Mouse (Mus musculus): ENCODE measurements around the gene Mrvi1.

DNA sequence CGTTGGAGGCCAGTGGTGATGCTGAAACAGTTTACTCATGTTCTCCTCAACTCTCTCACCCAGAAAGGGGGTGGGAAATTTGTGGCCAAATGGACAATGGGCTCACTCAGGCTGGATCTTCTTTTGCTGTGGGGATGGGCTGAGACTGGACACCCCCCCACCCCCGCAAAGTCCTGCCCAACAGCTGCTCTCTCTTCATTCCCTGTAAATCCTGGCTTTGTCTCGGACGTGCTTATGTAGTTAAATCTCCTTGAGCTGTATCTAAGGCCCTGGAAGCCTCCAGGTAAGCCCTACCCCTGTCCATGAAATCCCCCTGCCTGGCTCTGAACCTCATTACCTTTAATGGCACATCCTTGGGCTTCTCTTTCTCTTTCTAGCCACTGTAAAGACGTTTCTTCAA lies 113.5 kb downstream of the Mrvi1 start:
- TF ChIP-seq CTCF (IDR thresholded peaks at IDR 0.05; ENCODE audit: borderline replicate concordance, insufficient read depth, low read depth, low read length) (no peak), POLR2A (IDR thresholded peaks at IDR 0.05; ENCODE audit: borderline replicate concordance, insufficient read depth, low read length) (no peak)
